Mouse (Mus musculus) heart, adult 18-20 months (tissue): ENCODE results near the gene Hnrnpul1. TPM values are rescaled to one million over a fixed set of nuclear protein-coding genes. Genes with fewer than 3 reads are reported as not detected.

Experiments
- DNase-seq, 2 experiments: peaks; one replicate each; pipeline ENCODE4 v3.0.0; 2021 to 2022; ENCODE audit warnings: mixed read lengths in 1 of 2
- total RNA-seq, 2 experiments: library from RNA; stranded (reverse); gene quantifications; 2 replicates each; pipeline ENCODE4 v1.2.3; 2021

Hnrnpul1 gene
- total RNA-seq, 2 experiments from 2014 or later: 70.7 to 71.3 TPM

DNA sequence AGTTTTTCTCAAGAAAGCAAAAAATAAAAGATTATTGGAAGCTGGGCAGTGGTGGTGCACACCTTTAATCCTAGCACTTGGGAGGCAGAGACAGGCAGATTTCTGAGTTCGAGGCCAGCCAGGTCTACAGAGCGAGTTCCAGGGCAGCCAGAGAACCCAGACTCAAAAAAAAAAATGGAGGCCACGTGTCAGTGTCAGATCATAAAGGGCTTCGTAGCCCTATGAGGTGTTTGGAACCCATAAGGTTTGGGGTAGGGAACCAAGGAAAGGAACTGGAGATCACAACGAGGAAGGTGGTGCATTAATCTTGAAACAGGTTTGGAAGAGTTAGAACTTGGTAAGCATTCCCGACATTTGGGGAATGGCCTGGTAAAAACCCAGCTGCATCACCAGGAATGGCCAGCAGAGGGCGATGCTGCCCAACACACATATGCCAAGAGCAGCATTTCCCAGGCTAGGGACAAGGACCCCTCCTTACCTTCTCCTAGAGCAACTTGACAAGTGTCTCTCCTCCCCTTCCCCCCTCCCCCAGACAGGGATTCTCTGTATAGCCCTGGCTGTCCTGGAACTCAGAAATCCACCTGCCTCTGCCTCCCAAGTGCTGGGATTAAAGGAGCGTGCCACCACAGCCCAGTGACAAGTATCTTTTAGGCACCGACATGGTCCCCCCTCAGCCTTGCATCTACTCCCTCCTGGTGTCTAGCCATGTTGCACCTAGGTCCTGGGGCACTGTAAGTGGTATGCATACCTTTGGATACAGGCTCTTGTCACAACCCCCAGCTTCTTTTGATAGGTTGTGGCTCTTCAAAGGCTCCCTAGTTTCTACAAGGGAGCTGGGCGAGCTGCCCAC is 34.6 kb downstream of the Hnrnpul1 start:
- DNase-seq: peak; percentile 70 to 91

DNA sequence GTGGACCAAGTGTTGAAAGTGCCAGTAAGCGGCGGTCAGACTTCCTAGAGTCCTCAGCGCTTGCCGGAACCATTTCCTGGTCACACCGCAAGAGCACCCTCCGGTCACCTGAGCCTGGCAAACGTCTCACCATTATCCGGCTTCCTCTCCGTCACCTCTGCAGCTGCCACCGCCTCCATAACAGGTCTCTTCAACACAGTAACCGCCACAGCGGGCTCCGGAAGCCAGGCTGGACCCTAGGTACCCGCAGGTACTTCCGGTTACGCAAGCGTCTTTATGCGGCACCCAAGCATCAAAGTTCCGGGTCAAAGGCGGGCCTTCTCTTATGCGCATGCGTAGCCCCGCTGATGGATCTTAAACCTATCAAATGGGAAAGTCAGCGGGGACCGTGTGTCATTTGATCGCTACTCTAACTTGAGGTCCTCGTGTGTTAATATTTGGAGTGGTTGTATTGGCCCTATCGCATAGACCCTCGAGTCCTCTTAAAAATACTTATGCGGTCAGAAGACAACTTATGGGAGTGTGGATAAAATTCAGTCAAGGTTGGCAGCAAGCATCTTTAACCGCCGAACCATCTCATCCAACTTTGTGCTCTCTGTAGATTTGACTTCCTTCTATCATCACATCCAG is 35.7 kb downstream of the Hnrnpul1 start, which contains the start of gene Ccdc97:
TSS of gene Ccdc97 (minus strand) at position 301 of the 630 bp plus-strand sequence.
- DNase-seq: peak; percentile 96

- DNase-seq: no peak
Observed at GRCm38 (mm10) chr7:25717478-25717877, 37.1 kb downstream of the Hnrnpul1 start.

DNA sequence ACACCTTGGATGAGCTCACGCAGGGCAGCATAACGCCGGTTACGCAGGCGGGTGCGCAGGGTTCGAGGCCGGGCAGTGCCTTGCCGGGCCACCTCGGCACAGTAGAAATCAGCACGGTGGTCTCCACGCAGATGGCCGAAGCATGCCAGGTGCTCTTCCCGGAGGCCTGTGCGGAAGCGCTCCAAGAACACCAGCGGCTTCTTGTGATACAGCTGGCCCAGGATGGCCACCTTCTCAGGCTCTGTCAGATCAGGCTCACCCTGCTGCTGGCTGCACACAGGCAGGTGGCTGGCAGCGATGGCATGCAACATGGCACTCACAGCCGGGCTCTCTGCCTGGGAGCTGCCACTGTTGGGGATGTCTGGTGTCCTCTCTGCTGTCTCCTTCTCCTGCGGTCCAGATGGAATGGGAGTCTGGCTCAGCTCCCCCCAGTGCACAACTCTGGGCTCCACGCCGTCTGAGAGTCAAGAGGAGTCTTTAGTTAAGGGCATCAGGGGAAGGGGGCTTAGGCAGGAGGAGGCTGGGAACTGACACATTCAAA is 38.8 kb downstream of the Hnrnpul1 start:
- DNase-seq: no peak

- DNase-seq: no peak
Observed at GRCm38 (mm10) chr7:25714581-25714980, 40.0 kb downstream of the Hnrnpul1 start.

DNA sequence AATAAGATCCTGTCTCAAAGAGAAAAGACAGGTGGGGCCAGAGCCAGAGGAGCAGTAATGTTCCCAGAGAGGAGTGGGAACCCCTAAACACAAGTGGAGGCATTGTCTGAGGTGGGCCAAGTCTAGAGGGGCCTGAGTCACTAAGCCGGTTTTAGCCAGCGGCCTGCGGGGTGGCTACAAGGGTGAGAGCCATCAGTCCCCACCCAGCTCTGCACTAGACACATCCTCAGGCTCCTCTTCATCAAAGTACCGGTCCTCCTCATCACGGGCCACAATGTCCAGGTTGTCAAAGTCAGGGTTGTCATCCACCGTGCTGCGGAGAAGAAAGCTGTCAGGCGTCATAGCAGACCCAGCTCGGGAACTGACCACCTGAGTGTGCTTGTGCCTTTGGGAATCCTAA is 41.8 kb downstream of the Hnrnpul1 start:
- no peak for DNase-seq

- DNase-seq: peak; percentile 71 to 86
Observed at GRCm38 (mm10) chr7:25711731-25712197, 42.8 kb downstream of the Hnrnpul1 start.

- no peak for DNase-seq
Observed at GRCm38 (mm10) chr7:25711165-25711564, 43.4 kb downstream of the Hnrnpul1 start.

- peak; percentile 28 to 44 for DNase-seq
Observed at GRCm38 (mm10) chr7:25710519-25711130, 43.9 kb downstream of the Hnrnpul1 start.

DNA sequence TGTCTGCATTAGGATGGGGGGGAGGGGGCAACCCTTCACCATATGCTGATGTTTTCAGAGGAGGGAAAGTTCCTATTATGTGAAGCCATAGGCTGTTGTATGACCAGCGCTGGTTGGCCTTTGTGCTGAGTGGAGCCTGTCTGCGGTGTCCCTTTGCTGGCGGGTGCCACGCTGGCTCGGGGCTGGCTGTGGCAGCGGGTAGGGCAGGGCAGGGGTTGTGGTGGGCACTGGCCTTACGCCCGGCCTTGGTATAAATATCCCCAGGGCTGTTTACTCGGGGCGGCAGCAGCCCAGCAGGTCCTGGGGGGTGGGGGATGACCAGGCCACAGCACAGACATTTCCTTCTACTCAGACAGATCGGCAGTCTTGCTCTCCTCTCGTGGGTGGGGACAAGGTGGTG is 44.6 kb downstream of the Hnrnpul1 start:
- DNase-seq: peak; percentile 61 to 69

DNA sequence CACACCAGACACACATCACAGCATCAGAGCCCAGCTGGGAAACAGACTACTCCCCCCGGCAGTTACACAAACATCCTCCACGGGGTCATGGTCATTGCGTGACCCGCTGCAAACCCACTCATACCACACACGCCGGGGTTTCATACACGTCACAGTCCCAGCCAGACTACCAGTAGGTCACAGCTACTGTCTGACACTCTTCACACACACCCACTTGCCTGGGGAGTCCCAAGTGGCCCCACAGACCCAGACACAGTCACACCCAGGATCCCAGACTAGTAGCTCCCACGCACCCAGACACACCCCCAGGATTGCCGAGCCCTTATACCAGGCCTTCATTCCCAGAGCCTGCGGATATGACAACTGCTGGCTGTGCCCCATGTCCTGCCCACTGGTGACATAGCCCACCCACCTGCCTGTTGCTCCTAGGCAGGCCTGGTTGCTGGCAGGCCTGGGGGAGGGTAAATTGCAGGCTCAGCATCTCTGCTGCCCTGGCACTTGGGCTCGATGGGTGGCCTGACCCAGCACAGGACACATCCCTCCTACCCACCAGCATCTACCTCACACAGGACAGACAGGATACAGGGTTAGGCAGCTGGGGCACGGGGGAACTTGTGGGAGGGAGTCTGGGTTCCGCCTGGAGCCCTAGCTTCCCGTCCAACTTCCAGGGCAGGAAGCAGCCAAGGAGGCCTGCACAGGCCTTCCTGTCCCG is 46.8 kb downstream of the Hnrnpul1 start:
- DNase-seq: peak; percentile 71 to 89

DNA sequence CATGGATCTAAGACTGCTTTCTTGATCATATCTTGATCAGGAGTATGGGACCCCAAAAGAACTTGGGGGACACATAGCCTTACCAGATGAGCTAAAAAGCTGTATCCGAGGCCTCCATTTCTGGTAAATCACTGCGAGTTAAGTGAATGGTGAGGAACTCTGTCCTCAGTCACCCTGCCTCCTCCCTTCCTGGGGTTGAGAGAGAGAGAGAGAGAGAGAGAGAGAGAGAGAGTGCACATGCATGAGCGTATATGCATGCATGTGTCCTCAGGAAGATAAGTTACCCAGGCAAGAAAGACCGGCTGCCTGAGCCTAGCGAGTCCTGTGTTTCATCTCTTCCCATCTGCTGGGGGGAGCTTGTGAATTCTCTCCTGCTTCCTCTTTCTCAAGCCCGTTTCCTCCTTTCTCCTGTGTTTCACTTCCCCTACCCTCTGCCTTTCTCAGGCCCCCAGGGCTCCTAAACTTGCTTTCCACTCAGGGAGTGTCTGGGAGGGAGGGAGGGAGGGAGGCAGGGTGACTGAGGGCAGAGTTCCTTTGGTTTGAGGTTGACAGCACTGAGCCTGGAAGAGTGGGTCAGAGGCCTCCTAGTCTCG is 47.9 kb downstream of the Hnrnpul1 start:
- DNase-seq: peak in 1 of 2 experiments; percentile 70

- peak; percentile 72 to 79 for DNase-seq
Observed at GRCm38 (mm10) chr7:25705801-25706251, 48.7 kb downstream of the Hnrnpul1 start.

DNA sequence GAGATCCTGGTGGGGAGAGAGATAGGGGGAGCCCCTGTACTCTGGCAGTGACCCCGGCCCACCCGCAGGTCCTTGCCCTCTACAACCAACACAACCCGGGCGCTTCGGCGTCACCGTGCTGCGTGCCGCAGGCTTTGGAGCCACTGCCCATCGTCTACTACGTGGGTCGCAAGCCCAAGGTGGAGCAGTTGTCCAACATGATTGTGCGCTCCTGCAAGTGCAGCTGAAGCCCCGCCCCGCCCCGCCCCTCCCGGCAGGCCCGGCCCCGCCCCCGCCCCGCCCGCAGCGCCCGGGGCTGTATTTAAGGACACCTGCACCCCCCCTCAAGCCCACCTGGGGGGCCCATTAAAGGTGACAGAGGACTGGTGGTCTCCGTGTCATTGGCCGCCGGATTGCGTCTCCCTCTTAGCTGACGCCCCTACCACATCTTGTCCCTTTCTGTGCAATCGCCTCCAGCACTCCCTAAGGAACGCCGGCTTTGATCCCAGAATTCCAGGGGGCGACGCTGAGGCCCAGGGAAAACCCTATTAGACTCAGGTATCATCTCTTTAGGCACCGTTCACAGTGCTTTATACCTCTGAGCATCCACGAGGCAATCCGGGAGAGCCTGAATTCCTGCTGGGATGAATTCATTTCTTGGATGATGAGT is 49.7 kb downstream of the Hnrnpul1 start:
- DNase-seq: peak in 1 of 2 experiments; percentile 31

GRCm38 (mm10) chr7:25703793-25704494 is 50.6 kb downstream of the Hnrnpul1 start:
- DNase-seq: peak; percentile 59 to 68

- no peak for DNase-seq
Observed at GRCm38 (mm10) chr7:25702350-25702749, 52.2 kb downstream of the Hnrnpul1 start.

- no peak for DNase-seq
Observed at GRCm38 (mm10) chr7:25700732-25701131, 53.8 kb downstream of the Hnrnpul1 start.

DNA sequence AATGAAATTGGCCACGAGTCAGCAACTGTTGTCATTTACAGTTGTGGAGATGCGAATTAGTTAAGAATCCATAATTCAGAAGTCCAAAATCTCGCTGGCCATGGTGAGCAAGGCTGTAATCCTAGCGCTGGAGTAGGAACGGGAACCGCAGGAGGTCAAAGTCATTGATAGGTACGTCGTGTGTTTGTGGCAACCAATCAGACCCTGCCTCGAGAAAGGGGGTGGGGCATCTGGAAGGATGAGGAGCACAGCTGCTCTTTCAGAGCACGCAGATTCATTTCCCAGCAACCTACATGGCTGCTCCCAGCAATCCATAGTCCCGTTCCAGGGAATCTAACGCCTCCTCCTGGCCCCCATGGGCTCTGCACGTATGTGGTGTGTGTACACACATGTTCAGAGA is 54.7 kb downstream of the Hnrnpul1 start:
- DNase-seq: no peak

GRCm38 (mm10) chr7:25694104-25694503 is 60.5 kb downstream of the Hnrnpul1 start:
- DNase-seq: no peak

GRCm38 (mm10) chr7:25690051-25690450 is 64.5 kb downstream of the Hnrnpul1 start:
- no peak for DNase-seq
